ENCODE assay signal across 29 mouse cellular contexts in genomic region chr16:4941016-4941415, GRCm38 (mm10). TPM values are rescaled to one million over a fixed set of nuclear protein-coding genes. Genes with fewer than 3 reads are reported as not detected.
A peak's percentile ranks its signal among the peaks of the same experiment; 100 is the strongest.
DNase-seq lines count a peak whose midpoint lies in the region; ATAC-seq and TF ChIP-seq lines count a peak whose summit lies in the region.
"Had no signal": no experiment of that assay in that cellular context is flagged by ENCODE, and none has a peak within 500 bp of the region (broad histone marks: within the 10 kb centered on the region; RNA-seq: fewer than 3 reads in every experiment).

No protein-coding gene starts in this region.

- H3K4me1 ChIP-seq in embryonic facial prominence, embryonic 12.5 days, result peaks cover 8% of the 10 kb centered on the region
- H3K4me1 ChIP-seq in embryonic facial prominence, embryonic 10.5 days, result peaks cover 19% of the 10 kb centered on the region
- peaks cover 9% of the 10 kb centered on the region for H3K4me1 ChIP-seq in cortical plate, adult 2 months (ENCODE audit: control insufficient read depth, insufficient read depth, low read length)
- H3K4me1 ChIP-seq in liver, postnatal 0 days (ENCODE audit: insufficient read depth), result peaks cover 17% of the 10 kb centered on the region

- H3K4me3 ChIP-seq in embryonic facial prominence, embryonic 12.5 days, result no peak overlapping the region; the same call in 1 of the 2 replicates
- H3K4me3 ChIP-seq in embryonic facial prominence, embryonic 10.5 days, result no peak overlapping the region
- H3K4me3 ChIP-seq in layer of hippocampus, adult 2 months, result no peak overlapping the region
- no peak overlapping the region for H3K4me3 ChIP-seq in cortical plate, adult 2 months (ENCODE audit: insufficient read depth, low read length)
- no peak overlapping the region for H3K4me3 ChIP-seq in liver, postnatal 0 days (ENCODE audit: low read depth, low read length)
- H3K4me3 ChIP-seq: erythroblast, embryonic 14.5 days; forebrain, embryonic 15.5 days had no signal

- peaks cover 70% of the 10 kb centered on the region for H3K36me3 ChIP-seq in embryonic facial prominence, embryonic 12.5 days
- peaks cover 83% of the 10 kb centered on the region for H3K36me3 ChIP-seq in embryonic facial prominence, embryonic 10.5 days (replicated peaks)
- H3K36me3 ChIP-seq in liver, postnatal 0 days (replicated peaks; ENCODE audit: insufficient read depth, low read length), result peaks cover 58% of the 10 kb centered on the region

- no peak overlapping the region for H3K9ac ChIP-seq in embryonic facial prominence, embryonic 12.5 days
- H3K9ac ChIP-seq in liver, postnatal 0 days (replicated peaks), result no peak overlapping the region
- H3K9ac ChIP-seq: embryonic facial prominence, embryonic 15.5 days; forebrain, embryonic 15.5 days; forebrain, postnatal 0 days had no signal

- H3K27me3 ChIP-seq in embryonic facial prominence, embryonic 12.5 days, result no peaks in the 10 kb centered on the region
- no peaks in the 10 kb centered on the region for H3K27me3 ChIP-seq in embryonic facial prominence, embryonic 10.5 days (replicated peaks; ENCODE audit: low read depth, poor library complexity, severe bottlenecking)
- H3K27me3 ChIP-seq in liver, postnatal 0 days (ENCODE audit: insufficient read depth, low read length), result no peaks in the 10 kb centered on the region
- H3K27me3 ChIP-seq: CH12.LX; embryonic facial prominence, embryonic 13.5 days; embryonic facial prominence, embryonic 15.5 days; forebrain, embryonic 13.5 days; forebrain, embryonic 15.5 days; Patski had no signal

- ATAC-seq in embryonic facial prominence, embryonic 12.5 days (ENCODE audit: insufficient number of reproducible peaks, insufficient read depth, low FRiP score, low TSS enrichment), result no peak
- no peak for ATAC-seq in liver, postnatal 0 days
- ATAC-seq: activated CD4-positive, CD25-positive, alpha-beta regulatory T cell, adult 4 months; CD4-positive, CD25-positive, alpha-beta regulatory T cell, adult 4 months; forebrain, embryonic 13.5 days; forebrain, embryonic 15.5 days; forebrain, postnatal 0 days; Patski had no signal

- TF ChIP-seq POLR2A in cortical plate, adult 2 months (IDR thresholded peaks at IDR 0.05; ENCODE audit: extremely low read depth, insufficient read depth, low read length), result peak; percentile 7; the same call in 1 of the 2 replicates

- DNase-seq in embryonic facial prominence, embryonic 10.5 days (ENCODE audit: low spot score), result no peak
- DNase-seq in layer of hippocampus, adult 2 months (ENCODE audit: low spot score in 2 of 2), result no peak
- DNase-seq in layer of hippocampus, adult 9-10 months (ENCODE audit: low spot score), result no peak
- no peak for DNase-seq in liver, postnatal 0 days
- DNase-seq: adrenal gland, adult 8-10 months; adrenal gland, postnatal 14 days; adrenal gland, postnatal 36 days; B cell, adult 2 months; cerebellum, adult 11-12 months; cerebellum, adult 2 months; cerebellum, adult 9-10 months; cerebellum, postnatal 10 days; cerebellum, postnatal 25 days; embryo, embryonic 11 days; forebrain, postnatal 0 days had no signal

- H3K4me2 ChIP-seq in embryonic facial prominence, embryonic 12.5 days (replicated peaks), result no peak overlapping the region
- H3K4me2 ChIP-seq in liver, postnatal 0 days (ENCODE audit: low read depth, low read length), result no peak overlapping the region
- H3K4me2 ChIP-seq: embryonic facial prominence, embryonic 15.5 days; forebrain, embryonic 15.5 days had no signal

- peak overlapping the region; percentile 8; the same call in 1 of the 2 replicates for H3K27ac ChIP-seq in embryonic facial prominence, embryonic 12.5 days
- no peak overlapping the region for H3K27ac ChIP-seq in embryonic facial prominence, embryonic 10.5 days (replicated peaks)
- peak overlapping the region; percentile 10; the same call in 1 of the 2 replicates for H3K27ac ChIP-seq in layer of hippocampus, adult 2 months
- H3K27ac ChIP-seq in cortical plate, adult 2 months (ENCODE audit: insufficient read depth, low read length), result no peak overlapping the region
- no peak overlapping the region for H3K27ac ChIP-seq in liver, postnatal 0 days (ENCODE audit: low read depth)
- H3K27ac ChIP-seq: embryonic facial prominence, embryonic 15.5 days; forebrain, embryonic 10.5 days; forebrain, embryonic 13.5 days; forebrain, embryonic 15.5 days had no signal

- no peak for TF ChIP-seq EP300 in liver, postnatal 0 days (IDR thresholded peaks at IDR 0.05; ENCODE audit: low read depth)

- no peaks in the 10 kb centered on the region for H3K9me3 ChIP-seq in embryonic facial prominence, embryonic 12.5 days
- H3K9me3 ChIP-seq in embryonic facial prominence, embryonic 10.5 days, result no peaks in the 10 kb centered on the region
- no peaks in the 10 kb centered on the region for H3K9me3 ChIP-seq in liver, postnatal 0 days (ENCODE audit: low read length)
- H3K9me3 ChIP-seq: embryonic facial prominence, embryonic 13.5 days; embryonic facial prominence, embryonic 15.5 days; forebrain, embryonic 10.5 days; forebrain, embryonic 13.5 days; forebrain, embryonic 15.5 days; G1E had no signal

- TF ChIP-seq CTCF in layer of hippocampus, adult 2 months (conservative IDR thresholded peaks at IDR 0.05), result no peak
- TF ChIP-seq CTCF in cortical plate, adult 2 months (IDR thresholded peaks at IDR 0.05; ENCODE audit: extremely low read depth, insufficient read depth, low read length), result no peak
- TF ChIP-seq CTCF in liver, postnatal 0 days (IDR thresholded peaks at IDR 0.05; ENCODE audit: low read depth), result no peak

RNA-seq across cellular contexts. Expression of gene Nudt16l1, which starts 2.5 kb away (rescaled TPM):
- polyA plus RNA-seq in embryonic facial prominence, embryonic 12.5 days (2016; fragmentation: Nextera tagmentation; extraction: Ambion mirVana), result 171 and 177 TPM in 2 replicates
- 139 and 151 TPM in 2 replicates for polyA plus RNA-seq in embryonic facial prominence, embryonic 10.5 days (2016; fragmentation: Nextera tagmentation; extraction: Ambion mirVana)
- total RNA-seq in layer of hippocampus, adult 2 months (2021), result 10 to 100 TPM; 79.1 to 79.6 TPM
- polyA plus RNA-seq in cortical plate, adult 2 months (2012; rRNA removed), result 102 and 104 TPM in 2 replicates
- 38.9 and 40.2 TPM in 2 replicates for polyA plus RNA-seq in liver, postnatal 0 days (2015; fragmentation: Nextera tagmentation; extraction: Ambion mirVana)

RNA-seq across cellular contexts. Expression of gene Anks3, which starts 23.0 kb away (rescaled TPM):
- polyA plus RNA-seq in embryonic facial prominence, embryonic 12.5 days (2016; fragmentation: Nextera tagmentation; extraction: Ambion mirVana), result 64.3 and 69.2 TPM in 2 replicates
- polyA plus RNA-seq in embryonic facial prominence, embryonic 10.5 days (2016; fragmentation: Nextera tagmentation; extraction: Ambion mirVana), result 45.3 and 45.8 TPM in 2 replicates
- 10 to 100 TPM; 75.8 to 98.0 TPM for total RNA-seq in layer of hippocampus, adult 2 months (2021)
- 101 and 118 TPM in 2 replicates for polyA plus RNA-seq in cortical plate, adult 2 months (2012; rRNA removed)
- 10.5 and 13.0 TPM in 2 replicates for polyA plus RNA-seq in liver, postnatal 0 days (2015; fragmentation: Nextera tagmentation; extraction: Ambion mirVana)

RNA-seq across cellular contexts. Expression of gene Mgrn1, which starts 55.0 kb away (rescaled TPM):
- 91.9 and 93.4 TPM in 2 replicates for polyA plus RNA-seq in embryonic facial prominence, embryonic 12.5 days (2016; fragmentation: Nextera tagmentation; extraction: Ambion mirVana)
- polyA plus RNA-seq in embryonic facial prominence, embryonic 10.5 days (2016; fragmentation: Nextera tagmentation; extraction: Ambion mirVana), result 64.9 and 72.0 TPM in 2 replicates
- 100 to 1,000 TPM; 211 to 212 TPM for total RNA-seq in layer of hippocampus, adult 2 months (2021)
- polyA plus RNA-seq in cortical plate, adult 2 months (2012; rRNA removed), result 229 and 239 TPM in 2 replicates
- polyA plus RNA-seq in liver, postnatal 0 days (2015; fragmentation: Nextera tagmentation; extraction: Ambion mirVana), result 34.8 and 36.7 TPM in 2 replicates

RNA-seq across cellular contexts. Expression of gene Sept12, which starts 56.6 kb away (rescaled TPM):
- not detected in 2 replicates for polyA plus RNA-seq in embryonic facial prominence, embryonic 12.5 days (2016; fragmentation: Nextera tagmentation; extraction: Ambion mirVana)
- polyA plus RNA-seq in embryonic facial prominence, embryonic 10.5 days (2016; fragmentation: Nextera tagmentation; extraction: Ambion mirVana), result not detected in 2 replicates
- not detected for total RNA-seq in layer of hippocampus, adult 2 months (2021)
- not detected in 2 replicates for polyA plus RNA-seq in cortical plate, adult 2 months (2012; rRNA removed)
- not detected in 2 replicates for polyA plus RNA-seq in liver, postnatal 0 days (2015; fragmentation: Nextera tagmentation; extraction: Ambion mirVana)
- total RNA-seq: adrenal gland, adult 18-20 months; adrenal gland, adult 8-10 months; adrenal gland, postnatal 14 days; adrenal gland, postnatal 36 days; forebrain, postnatal 0 days had no signal
- polyA plus RNA-seq: activated CD4-positive, CD25-positive, alpha-beta regulatory T cell, adult 4 months; CD4-positive, CD25-positive, alpha-beta regulatory T cell, adult 4 months; cerebellum, adult 2 months; embryonic facial prominence, embryonic 13.5 days; embryonic facial prominence, embryonic 15.5 days; erythroblast, embryonic 14.5 days; forebrain, embryonic 10.5 days; forebrain, embryonic 13.5 days; forebrain, embryonic 15.5 days; forebrain, postnatal 0 days had no signal

Comparison
In these comparisons a context has a peak if more than half of its experiments do, and no peak if none do; other contexts are left out.
1. H3K27ac ChIP-seq: peak in embryonic facial prominence, embryonic 12.5 days (single experiment) and layer of hippocampus, adult 2 months (single experiment); none in embryonic facial prominence, embryonic 10.5 days (single experiment), cortical plate, adult 2 months (single experiment) and liver, postnatal 0 days (single experiment).